Mouse (Mus musculus) induced T-regulatory cell, adult 2 months (primary cell): ENCODE data around the gene Wdr38.
A peak's percentile ranks its signal among the peaks of the same experiment; 100 is the strongest.
"Not testable (repeated sequence)": the region's sequence is repeated elsewhere in the genome, so short reads cannot be mapped to it uniquely, and the experiment has no call there.

ENCODE experiments used
- DNase-seq: peaks from one replicate; pipeline ENCODE4 v3.0.0-alpha.2; 2012; ENCODE audit warnings: low read depth

Gene Wdr38

DNA sequence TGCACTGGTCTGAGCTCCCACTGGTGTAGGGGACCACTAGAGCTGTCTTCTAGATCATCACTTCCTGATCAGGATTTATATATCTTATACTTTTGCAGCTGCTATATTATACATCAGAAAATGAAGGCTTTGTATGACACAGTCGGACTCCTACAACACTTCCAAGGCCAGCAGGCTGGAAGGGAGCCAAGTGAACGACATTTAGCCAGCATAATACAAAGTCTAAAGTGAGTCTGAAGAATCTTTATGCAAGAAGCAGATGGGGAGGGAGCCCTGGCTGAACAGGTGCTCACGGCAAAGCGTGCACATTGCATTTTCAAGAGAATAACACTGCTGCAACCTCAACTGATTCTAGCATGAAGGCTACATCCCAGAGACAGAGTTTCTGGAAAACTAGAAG, 4.8 kb upstream of the Wdr38 start:
- no peak for DNase-seq

DNA sequence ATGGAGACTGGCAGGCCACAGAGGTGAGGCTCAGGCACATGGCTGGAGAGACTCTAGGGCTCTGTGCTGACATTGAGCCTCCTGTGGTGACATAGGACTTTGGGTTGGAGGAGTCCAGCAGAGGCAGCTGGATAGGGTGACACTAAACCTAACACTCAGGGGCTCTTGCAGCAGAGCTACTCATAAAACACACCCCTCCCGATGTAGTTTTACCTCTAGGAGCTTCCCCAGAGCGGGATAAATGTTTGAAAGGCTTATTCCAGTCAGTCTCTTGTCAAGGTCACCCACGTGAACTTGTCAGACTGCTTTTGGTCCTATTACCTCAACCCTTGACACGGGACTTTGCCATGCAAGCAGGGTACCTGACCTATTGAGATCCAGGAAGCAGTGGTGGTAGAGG, 2.1 kb downstream of the Wdr38 start:
- no peak for DNase-seq

DNA sequence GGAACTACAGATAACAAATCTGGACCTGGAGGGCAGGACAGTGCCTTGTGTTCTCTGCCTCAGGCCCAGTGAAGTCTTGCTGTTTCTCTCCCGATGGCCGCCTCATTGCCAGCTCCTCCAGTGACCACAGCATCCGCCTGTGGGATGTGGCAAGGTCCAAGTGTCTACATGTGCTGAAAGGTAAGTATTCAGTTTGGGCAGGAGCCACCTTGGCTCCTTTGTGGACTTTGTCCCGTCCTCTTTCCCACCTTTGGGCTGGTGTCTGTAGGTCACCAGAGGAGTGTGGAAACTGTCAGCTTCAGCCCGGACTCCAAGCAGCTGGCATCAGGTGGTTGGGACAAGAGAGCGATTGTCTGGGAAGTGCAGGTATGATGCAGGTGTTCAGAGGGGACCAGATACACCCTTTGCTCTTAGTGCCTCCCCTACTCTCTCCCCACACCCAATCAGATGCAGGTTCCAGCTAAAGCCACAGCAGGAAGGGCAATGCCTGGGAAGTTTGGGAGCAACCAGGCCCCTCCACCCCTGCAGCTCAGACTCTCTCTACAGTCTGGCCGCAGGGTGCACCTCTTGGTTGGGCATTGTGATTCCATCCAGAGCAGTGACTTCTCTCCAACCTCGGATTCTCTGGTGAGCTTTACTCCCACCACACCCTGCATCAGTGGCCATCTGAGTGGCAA, 2.8 kb downstream of the Wdr38 start:
- DNase-seq, result no peak

DNA sequence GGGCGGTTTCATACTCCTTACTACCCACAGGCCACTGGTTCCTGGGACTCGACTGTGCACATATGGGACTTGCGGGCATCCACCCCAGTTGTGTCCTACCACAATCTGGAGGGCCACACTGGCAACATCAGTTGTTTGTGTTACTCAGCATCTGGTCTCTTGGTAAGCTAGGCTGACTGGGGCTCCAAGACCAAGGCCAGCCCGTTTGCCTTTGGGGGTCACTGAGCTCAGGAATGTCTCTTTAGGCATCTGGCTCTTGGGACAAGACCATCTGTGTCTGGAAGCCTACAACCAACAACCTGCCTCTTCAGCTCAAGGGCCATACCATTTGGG, 3.3 kb downstream of the Wdr38 start:
- no peak for DNase-seq

DNA sequence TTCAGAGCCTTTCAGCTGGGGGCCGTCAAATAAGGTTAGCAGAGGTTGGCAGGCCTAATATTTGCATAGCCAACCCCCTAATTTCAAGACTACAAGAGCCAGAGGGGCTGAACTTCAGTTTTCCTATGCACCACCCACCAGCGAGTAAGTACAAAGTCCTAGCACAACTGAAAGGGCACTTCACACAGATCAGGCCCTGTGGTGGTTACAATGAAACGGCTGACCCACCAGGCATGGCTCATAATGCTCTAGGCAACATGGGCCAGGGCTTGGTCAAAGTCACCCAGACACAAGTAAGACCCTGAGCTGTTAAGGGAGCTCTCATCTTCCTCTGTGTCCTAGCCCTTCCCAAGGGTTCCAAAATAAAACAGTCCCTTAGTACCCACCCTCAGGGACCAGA, 4.6 kb downstream of the Wdr38 start:
- DNase-seq, result no peak

DNA sequence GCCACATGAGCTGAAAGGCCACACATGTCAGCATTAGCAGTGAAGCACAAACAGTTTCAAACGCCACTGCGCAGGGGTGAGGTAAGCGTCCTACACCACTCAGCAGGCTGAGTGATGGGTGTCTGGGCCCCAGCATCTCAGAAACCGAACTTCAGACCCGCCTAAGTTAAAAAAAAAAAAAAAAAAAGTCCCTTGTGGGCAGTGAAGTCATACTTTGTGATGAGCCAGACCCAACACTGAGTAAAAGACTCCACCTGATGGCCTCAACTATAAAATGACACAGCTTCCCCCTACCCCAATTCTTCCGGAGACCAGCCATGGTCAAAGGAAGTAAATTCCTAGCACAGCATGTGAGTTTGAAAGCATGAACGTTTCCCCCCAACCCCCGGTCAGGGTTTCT, 5.8 kb downstream of the Wdr38 start:
- DNase-seq, result peak; percentile 36

DNA sequence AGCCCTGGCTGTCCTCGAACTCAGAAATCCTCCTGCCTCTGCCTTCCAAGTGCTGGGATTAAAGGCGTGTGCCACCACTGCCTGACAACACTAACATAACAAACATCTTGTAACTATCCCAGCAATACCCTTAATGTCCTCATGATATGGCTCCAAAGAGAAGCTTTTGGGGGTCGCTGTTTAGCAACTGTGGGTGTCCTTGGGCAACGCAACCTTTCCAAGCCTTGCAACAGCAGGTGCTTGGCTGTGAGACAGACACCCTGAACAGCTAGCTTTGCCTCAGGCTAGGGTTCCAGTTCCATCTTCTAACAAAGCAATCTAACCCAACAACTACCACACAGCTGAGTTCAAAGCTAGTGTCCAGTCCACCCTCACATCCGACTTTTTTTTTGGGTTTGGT, 6.2 kb downstream of the Wdr38 start:
- no peak for DNase-seq

DNA sequence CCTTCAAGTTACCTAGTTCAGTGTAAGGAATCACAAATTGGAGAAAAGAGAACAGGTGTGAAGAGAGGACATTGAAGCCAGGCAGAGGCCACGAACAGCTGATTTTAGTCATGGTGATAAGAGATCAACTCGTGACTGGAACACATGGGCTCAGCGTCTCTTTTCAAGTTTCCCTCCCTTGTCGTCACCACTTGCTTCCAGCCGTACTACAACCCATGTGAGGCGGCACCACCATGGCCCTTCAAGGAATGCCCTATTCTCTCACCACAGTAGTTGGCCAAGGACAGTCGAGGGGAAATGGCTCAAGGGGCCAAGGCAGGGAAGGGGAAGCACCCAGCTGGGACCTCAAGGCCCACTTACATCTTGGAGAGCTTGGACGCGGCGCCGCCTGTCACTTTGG, 7.1 kb downstream of the Wdr38 start:
- peak; percentile 75 for DNase-seq

DNA sequence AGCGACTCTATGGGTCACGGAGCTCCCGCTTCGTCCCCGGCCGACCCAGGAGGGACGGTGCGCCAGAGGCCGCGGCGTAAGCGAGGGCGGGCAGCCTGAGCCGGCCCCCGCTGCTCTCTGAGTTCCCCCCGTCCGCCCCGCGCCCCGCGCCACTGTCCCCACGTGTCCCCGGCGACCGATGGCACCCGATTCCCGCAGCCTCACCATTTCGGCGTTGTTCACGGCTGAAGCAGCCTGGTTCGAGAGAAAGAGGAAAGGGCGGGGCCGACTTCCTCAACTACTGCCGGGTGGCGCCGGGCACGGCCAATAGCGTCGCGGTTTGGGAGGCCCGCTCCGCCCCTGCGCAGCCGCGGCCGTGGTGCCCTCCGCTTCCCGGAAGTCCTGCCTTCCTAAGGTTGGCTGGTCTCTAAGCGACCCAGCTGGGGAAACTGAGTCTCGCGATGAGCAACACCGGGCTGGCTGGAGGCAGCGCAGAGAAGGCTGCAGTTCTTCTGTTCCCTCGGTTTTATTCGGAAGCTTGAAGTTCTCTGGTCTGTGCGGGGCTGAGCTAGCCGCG, 7.7 kb downstream of the Wdr38 start, which contains the start of gene Arpc5l:
TSS of gene Arpc5l (plus strand) at position 469 of the 556 bp plus-strand sequence.
- peak; percentile 96 for DNase-seq

DNA sequence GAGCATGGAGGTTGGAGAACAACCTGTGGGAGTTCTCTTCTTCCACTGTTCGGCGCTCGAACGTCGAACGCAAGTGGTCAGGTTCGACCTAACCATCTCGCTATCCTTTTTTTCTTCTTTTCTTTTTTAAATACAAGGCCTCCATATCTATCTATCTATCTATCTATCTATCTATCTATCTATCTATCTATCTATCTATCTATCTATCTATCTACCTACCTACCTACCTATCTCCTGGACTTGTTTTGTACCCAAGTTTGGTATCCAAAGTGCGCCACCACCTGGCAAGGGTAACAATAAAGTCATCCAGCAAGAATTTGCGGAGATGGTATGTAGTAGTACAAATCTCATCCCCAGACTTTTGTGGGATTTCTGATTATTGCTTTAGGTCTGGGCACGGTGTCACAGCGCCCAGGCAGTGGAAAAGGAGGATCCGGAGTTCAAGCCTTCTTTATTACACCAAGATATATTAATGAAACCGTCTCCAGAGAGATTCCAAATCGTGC, 8.4 kb downstream of the Wdr38 start, which contains the start of gene Rpl35:
TSS of gene Rpl35 (minus strand) at position 51 of the 506 bp plus-strand sequence.
- DNase-seq, result peak; percentile 80

DNA sequence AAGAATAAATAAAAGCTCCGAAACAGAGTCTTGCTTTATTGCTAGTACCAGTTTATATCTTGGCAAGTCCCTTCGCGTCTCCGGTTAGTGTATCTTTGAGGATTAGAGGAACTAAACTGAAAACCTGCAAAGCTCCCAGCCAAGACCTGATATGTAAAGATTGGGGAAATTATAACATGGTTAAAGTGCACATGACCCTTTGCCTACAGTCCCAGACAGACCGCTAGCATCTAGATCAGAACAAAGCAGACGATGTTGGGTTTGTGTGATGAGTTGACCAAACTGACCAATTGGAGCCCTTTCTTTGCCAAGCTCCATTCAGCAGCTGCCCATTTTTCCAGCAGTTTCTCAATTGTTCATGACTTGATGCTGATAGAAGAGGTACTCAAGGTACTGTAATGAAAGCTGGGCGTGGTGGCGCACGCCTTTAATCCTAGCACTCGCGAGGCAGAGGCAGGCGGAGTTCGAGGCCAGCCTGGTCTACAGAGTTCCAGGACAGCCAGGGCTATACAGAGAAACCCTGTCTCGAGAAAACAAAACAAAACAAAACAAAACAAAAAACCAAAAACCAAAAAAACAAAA, 9.0 kb downstream of the Wdr38 start:
- DNase-seq, result no peak

DNA sequence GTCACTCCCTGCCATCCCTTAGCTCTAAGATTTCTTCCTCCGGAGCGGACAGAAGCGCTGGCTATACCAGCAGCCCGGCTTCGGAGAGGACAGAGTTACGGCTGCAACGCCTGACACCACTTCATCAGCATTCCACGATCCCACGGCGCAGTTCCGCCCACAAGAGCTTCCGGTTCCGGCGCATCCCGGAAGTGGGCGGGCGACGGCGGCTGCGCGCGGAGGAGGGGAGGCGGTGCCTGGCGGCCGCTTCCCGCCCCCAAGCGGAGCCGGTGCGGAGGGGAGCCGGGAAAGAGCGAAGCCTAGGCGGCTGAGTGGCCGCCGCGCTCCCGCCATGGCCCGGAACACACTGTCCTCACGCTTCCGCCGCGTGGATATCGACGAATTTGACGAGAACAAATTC, 10.6 kb downstream of the Wdr38 start:
- peak; percentile 96 for DNase-seq

DNA sequence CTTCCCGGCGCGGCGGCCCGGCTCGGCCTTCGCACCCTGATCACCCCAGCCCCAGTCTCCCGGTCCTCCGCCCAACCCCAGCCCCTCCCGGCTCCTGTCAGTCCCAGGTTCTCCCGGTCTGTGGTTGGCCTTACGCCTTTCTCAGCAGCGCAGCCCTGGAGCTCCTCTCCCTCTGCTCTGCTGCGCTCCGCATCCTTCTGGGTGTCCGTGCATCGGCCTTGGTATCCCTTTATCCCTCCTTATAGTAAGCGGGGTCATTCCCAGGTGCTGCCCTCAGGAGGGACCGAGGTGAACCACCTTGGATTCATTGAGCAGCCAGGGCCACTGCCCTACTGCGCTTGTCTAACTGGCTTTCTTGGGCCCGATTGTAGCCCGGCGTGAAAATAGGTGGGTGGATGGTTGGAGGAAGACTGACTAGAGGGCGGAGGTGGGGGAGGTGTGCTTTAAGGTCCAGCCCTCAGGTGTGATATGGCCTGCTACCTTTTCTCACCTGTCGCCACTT, 11.1 kb downstream of the Wdr38 start:
- DNase-seq, result no peak

DNA sequence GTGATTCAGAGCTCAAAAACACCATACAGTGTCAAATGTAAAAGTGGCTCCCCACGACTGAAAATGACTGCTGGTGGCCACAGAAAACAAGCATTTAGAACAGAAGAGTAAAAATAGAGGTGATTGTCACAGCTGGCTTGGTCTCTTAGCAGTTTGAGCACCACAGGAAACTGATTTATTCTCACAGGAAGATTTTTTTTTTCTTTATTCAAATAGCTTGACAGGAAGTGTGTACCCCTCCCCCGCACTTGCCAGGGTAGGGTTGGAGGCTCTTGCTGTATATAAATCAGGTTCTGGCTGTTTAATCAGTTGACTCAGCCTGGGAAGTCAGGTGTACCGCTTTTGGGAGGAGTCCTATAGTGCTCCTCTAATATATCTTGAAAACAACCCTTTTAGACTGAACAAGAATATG, 11.7 kb downstream of the Wdr38 start:
- peak; percentile 90 for DNase-seq

DNA sequence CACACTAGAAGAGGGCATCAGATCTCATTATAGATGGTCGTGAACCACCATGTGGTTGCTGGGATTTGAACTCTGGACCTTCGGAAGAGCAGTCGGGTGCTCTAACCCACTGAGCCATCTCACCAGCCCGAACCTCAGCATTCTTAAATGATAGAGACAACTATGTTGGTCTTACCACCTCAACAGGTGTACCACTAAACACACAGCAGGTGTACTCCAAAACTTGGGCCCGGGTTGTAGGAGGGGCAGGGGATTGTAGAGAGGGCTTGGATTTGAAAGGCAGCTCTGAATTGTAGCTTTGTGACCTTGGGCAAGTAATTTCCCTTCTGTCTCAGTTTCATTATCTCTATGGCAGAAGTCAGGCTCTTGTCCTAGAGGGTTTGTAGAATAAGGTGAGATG, 12.9 kb downstream of the Wdr38 start:
- DNase-seq, result not testable (repeated sequence)

DNA sequence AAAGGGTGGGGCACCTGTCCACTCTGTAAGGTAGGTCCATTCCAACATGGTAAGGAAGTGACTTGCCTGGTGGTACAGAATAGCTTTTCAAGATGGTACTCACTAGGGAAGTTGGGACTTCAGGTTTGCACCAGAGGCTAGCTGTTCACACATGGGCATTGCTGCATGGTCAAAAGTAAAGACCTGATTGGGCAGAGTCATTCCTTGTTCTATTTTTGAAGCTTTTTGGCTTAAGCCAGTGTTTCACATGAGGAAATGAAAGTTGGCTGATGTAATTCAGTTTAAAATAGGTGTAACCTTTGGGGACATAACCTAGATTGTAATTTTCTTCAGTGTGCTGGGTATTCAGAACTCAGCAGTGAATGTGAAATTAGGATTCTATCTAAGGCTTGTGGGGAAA, 14.0 kb downstream of the Wdr38 start:
- no peak for DNase-seq

DNA sequence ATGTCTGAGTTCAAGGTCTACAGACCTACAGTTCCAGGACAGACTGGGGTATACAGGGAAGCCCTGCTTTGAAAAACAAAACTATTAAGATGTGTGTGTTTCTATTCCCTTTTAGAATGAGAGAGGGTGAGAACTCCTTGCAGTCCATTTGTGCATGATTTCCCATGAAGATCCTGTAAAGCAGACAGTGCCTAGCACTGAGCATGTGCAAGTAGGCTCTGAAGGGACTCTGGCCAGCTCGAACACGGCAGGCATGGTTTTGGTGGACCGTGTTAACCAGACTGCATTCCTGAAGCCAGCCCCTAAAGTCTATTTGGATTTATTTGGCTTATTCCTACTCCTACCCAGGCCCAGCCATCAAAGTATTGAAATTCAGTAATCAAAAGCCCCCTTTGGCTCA, 14.7 kb downstream of the Wdr38 start:
- DNase-seq, result no peak

DNA sequence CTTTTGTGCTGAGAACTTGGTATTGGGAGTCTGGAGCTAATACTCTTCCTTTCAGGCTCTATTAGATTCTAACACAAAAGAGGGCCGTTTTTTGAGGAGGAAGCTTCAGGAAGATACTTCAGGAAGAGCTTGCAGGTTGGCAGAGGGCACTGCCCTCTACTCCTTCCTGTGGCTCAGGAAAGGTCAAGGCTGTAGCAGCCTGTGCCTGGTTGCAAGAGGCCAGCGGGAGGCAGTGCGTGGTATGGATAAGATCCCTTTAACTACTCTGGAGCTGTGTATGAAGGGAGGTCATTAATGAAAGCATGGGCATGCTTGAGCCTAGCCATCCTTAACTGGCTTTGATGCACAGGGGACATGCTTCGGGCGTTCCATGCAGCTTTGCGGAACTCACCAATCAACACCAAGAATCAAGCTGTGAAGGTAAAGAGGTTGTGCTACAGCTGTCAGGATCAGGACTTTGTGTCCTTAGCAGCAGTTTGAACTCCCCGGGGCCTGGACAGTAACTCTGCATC, 15.5 kb downstream of the Wdr38 start:
- DNase-seq, result no peak

DNA sequence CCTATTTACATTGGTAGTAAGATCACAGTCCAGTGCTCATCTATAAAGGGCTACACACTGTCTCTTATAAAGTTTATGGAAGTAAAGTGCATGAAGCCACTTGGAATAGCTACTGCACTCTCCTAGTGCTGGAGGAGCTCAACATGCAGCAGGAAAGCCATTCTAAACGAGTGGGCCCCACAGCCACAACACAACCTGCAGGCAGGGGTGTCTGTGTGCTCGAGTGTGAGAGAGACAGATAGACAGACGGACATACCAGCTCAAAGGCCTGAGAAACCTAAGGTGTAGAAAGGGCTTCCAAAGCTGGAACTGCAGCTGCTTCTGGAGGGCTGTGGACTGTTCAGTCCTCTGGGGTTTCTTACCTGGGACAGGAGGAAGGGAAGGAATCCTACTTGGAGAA, 19.3 kb downstream of the Wdr38 start:
- DNase-seq, result no peak

DNA sequence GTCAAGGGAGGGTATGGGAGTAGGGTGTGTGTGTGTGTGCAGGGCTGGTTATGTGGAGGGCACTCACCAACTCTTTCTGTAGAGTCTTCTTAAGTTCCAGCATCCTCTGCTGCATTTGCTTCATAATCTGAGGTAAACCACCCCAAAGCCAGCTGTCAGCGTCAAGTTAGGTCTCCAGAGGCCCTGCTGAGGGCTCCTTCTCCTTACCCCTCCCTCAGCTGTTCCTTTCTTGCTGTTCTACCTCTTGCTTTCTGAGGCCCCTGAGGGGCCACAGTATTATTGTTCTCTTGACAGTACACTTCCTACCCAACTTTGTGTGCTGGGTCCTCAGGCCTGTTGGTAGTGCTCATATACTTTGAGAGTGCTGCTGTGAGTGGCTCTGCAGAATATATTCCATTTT, 22.7 kb downstream of the Wdr38 start:
- DNase-seq, result no peak

DNA sequence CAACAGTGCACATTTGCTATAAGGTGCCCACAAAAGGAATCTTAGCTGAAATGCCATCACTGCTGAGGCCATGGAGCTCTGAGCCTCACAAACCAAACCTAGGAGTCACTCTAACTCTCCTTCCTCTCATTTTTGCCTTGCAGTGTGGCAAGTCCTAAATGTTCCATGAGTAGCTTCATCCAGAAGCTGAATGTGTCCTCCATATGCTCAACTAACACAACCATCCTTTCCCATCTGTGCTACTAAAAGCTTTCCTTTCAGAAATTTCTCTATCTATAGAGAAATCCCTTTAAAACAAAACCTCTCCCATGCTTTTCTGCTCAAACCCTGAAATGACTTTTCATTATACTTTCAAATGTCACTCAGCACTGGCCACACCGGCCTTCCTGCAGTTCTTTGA, 34.3 kb downstream of the Wdr38 start:
- no peak for DNase-seq

DNA sequence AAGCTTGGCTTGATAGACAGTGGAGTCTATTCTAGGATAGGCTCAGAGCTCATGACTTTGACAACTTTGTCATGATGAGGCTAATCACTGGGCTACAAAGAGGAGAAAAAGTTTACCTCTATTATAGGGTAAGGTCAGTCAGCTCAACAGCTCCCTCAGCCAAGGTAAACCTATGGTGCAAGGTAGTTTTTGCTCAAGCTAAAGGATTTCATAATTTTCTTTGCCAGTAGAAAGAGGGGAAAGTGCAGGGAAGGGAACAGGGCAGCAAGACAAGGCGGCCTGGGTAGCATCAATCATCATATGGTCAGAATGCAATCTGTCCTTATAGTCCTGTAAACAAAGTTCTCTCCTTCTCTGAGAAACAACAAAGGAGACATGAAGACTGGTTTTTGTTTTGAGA, 42.9 kb downstream of the Wdr38 start:
- no peak for DNase-seq

DNA sequence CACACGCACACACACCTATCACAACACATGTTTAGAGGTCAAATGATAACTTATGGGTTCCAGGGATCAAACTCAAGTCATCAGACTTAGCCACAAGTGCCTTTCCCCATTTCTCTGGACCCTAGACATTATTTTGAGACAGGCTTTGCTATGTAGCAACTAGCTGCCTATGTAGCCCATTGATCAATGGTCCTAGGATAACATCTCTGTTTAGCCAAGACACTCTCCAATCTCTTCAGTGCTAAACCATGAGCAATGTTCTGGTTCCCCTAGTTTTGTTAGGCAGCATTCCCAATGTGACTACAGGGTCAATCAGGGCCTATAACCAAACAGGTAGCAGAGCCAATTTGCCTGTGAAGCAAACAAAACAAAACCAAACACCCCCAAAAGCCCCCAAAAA, 51.2 kb downstream of the Wdr38 start:
- DNase-seq, result no peak
